Mouse (Mus musculus) lung, postnatal 0 days (tissue): ENCODE data around the gene Prdm11.

ENCODE experiments used
- CTCF ChIP-seq: IDR thresholded peaks from 2 replicates; pipeline ENCODE4 v1.5.1; 2016; ENCODE audit warnings: antibody characterized with exemption, mild to moderate bottlenecking
- EP300 ChIP-seq: IDR thresholded peaks from 2 replicates; pipeline ENCODE4 v1.6.1; 2016; ENCODE audit warnings: antibody characterized with exemption, mild to moderate bottlenecking, control low read depth

- no peak for TF ChIP-seq CTCF
- no peak for TF ChIP-seq EP300
Observed at GRCm38 (mm10) chr2:93071656-93072055, 25.7 kb upstream of the Prdm11 start.
